Mouse (Mus musculus): ENCODE data around the gene Myo5a. TPM values are rescaled to one million over a fixed set of nuclear protein-coding genes. Genes with fewer than 3 reads are reported as not detected.
"Not testable (repeated sequence)": the region's sequence is repeated elsewhere in the genome, so short reads cannot be mapped to it uniquely, and the experiment has no call there.

Myo5a gene
- polyA plus RNA-seq, 1 experiment from 2014 or later, result 23.9 TPM

GRCm38 (mm10) chr9:75246080-75246930 is 175.5 kb downstream of the Myo5a start:
- no peaks in the 10 kb centered on the region for H3K36me3 ChIP-seq
- no peak overlapping the region for H3K4me3 ChIP-seq
- H3K4me1 ChIP-seq (replicated peaks), result peaks cover 6% of the 10 kb centered on the region; the same call in 1 of the 2 replicates
- DNase-seq (ENCODE audit: low spot score), result no peak
- no peaks in the 10 kb centered on the region for H3K27me3 ChIP-seq (ENCODE audit: insufficient read depth, poor library complexity, severe bottlenecking)
- H3K27ac ChIP-seq, result no peak overlapping the region
- H3K9me3 ChIP-seq, result no peaks in the 10 kb centered on the region
- 91% methylated on average over 13 of the region's 13 CpGs for WGBS

- Histone ChIP-seq H3K27ac (no peak overlapping the region), H3K36me3 (no peaks in the 10 kb centered on the region), H3K9me3 (no peaks in the 10 kb centered on the region), H3K4me3 (no peak overlapping the region), H3K27me3 (ENCODE audit: insufficient read depth, poor library complexity, severe bottlenecking) (no peaks in the 10 kb centered on the region), H3K4me1 (replicated peaks) (peaks cover 6% of the 10 kb centered on the region; the same call in 1 of the 2 replicates)
- WGBS, result 90% methylated on average over 6 of the region's 6 CpGs
- no peak for DNase-seq (ENCODE audit: low spot score)
Observed at GRCm38 (mm10) chr9:75247870-75248269, 177.1 kb downstream of the Myo5a start.

- DNase-seq (ENCODE audit: low spot score), result no peak
- H3K4me3 ChIP-seq, result no peak overlapping the region
- H3K9me3 ChIP-seq, result no peaks in the 10 kb centered on the region
- H3K27ac ChIP-seq, result no peak overlapping the region
- WGBS, result 88% methylated on average over 1 of the region's 1 CpGs
- peaks cover 6% of the 10 kb centered on the region; the same call in 1 of the 2 replicates for H3K4me1 ChIP-seq (replicated peaks)
- H3K36me3 ChIP-seq, result no peaks in the 10 kb centered on the region
- H3K27me3 ChIP-seq (ENCODE audit: insufficient read depth, poor library complexity, severe bottlenecking), result no peaks in the 10 kb centered on the region
Observed at GRCm38 (mm10) chr9:75248359-75248758, 177.5 kb downstream of the Myo5a start.

GRCm38 (mm10) chr9:75248874-75249273 is 178.1 kb downstream of the Myo5a start:
- no peaks in the 10 kb centered on the region for H3K27me3 ChIP-seq (ENCODE audit: insufficient read depth, poor library complexity, severe bottlenecking)
- no peak overlapping the region for H3K4me3 ChIP-seq
- no peak overlapping the region for H3K27ac ChIP-seq
- H3K4me1 ChIP-seq (replicated peaks), result peaks cover 8% of the 10 kb centered on the region
- no peaks in the 10 kb centered on the region for H3K9me3 ChIP-seq
- no peaks in the 10 kb centered on the region for H3K36me3 ChIP-seq
- no peak for DNase-seq (ENCODE audit: low spot score)

GRCm38 (mm10) chr9:75253158-75253557 is 182.3 kb downstream of the Myo5a start:
- not testable (repeated sequence) for H3K27ac ChIP-seq; DNase-seq (ENCODE audit: low spot score); H3K9me3 ChIP-seq; H3K27me3 ChIP-seq (ENCODE audit: insufficient read depth, poor library complexity, severe bottlenecking); H3K36me3 ChIP-seq; H3K4me3 ChIP-seq
- WGBS, result 77% methylated on average over 6 of the region's 6 CpGs
- H3K4me1 ChIP-seq (replicated peaks), result peaks cover 30% of the 10 kb centered on the region

- Histone ChIP-seq H3K27me3 (ENCODE audit: insufficient read depth, poor library complexity, severe bottlenecking) (no peaks in the 10 kb centered on the region), H3K4me3 (no peak overlapping the region), H3K27ac (peak overlapping the region; percentile 68), H3K4me1 (replicated peaks) (peaks cover 30% of the 10 kb centered on the region), H3K36me3 (no peaks in the 10 kb centered on the region), H3K9me3 (no peaks in the 10 kb centered on the region)
- no peak for DNase-seq (ENCODE audit: low spot score)
- 51% methylated on average over 3 of the region's 3 CpGs for whole genome bisulfite sequencing
Observed at GRCm38 (mm10) chr9:75253766-75254165, 183.0 kb downstream of the Myo5a start.

- 61% methylated on average over 13 of the region's 13 CpGs for WGBS
- no peaks in the 10 kb centered on the region for H3K36me3 ChIP-seq
- H3K4me3 ChIP-seq, result no peak overlapping the region
- H3K27ac ChIP-seq, result peak overlapping the region; percentile 68
- H3K4me1 ChIP-seq (replicated peaks), result peaks cover 30% of the 10 kb centered on the region
- no peaks in the 10 kb centered on the region for H3K27me3 ChIP-seq (ENCODE audit: insufficient read depth, poor library complexity, severe bottlenecking)
- H3K9me3 ChIP-seq, result no peaks in the 10 kb centered on the region
- no peak for DNase-seq (ENCODE audit: low spot score)
Observed at GRCm38 (mm10) chr9:75254196-75254955, 183.6 kb downstream of the Myo5a start.

- peak overlapping the region; percentile 40; the same call in 1 of the 2 replicates for H3K27ac ChIP-seq
- 89% methylated on average over 14 of the region's 14 CpGs for WGBS
Observed at GRCm38 (mm10) chr9:75255820-75256545, 185.2 kb downstream of the Myo5a start.

GRCm38 (mm10) chr9:75258792-75259191 is 188.0 kb downstream of the Myo5a start:
- no peaks in the 10 kb centered on the region for H3K27me3 ChIP-seq (ENCODE audit: insufficient read depth, poor library complexity, severe bottlenecking)
- no peak for DNase-seq (ENCODE audit: low spot score)
- H3K4me3 ChIP-seq, result no peak overlapping the region
- no peak overlapping the region for H3K27ac ChIP-seq
- no peaks in the 10 kb centered on the region for H3K9me3 ChIP-seq
- WGBS, result 69% methylated on average over 4 of the region's 4 CpGs
- no peaks in the 10 kb centered on the region for H3K36me3 ChIP-seq
- peaks cover 52% of the 10 kb centered on the region for H3K4me1 ChIP-seq (replicated peaks)

More at GRCm38 (mm10) chr9:75255820-75256545, 185.2 kb downstream of the Myo5a start:
- Histone ChIP-seq H3K4me1 (replicated peaks) (peaks cover 37% of the 10 kb centered on the region), H3K4me3 (no peak overlapping the region), H3K9me3 (no peaks in the 10 kb centered on the region), H3K27me3 (ENCODE audit: insufficient read depth, poor library complexity, severe bottlenecking) (no peaks in the 10 kb centered on the region), H3K36me3 (no peaks in the 10 kb centered on the region)
- DNase-seq (ENCODE audit: low spot score), result no peak

GRCm38 (mm10) chr9:75259656-75260055 is 188.8 kb downstream of the Myo5a start:
- WGBS, result 89% methylated on average over 4 of the region's 4 CpGs
- Histone ChIP-seq H3K4me3 (no peak overlapping the region), H3K9me3 (no peaks in the 10 kb centered on the region), H3K27me3 (ENCODE audit: insufficient read depth, poor library complexity, severe bottlenecking) (no peaks in the 10 kb centered on the region), H3K27ac (no peak overlapping the region), H3K36me3 (no peaks in the 10 kb centered on the region), H3K4me1 (replicated peaks) (peaks cover 50% of the 10 kb centered on the region)
- DNase-seq (ENCODE audit: low spot score), result no peak

- Histone ChIP-seq H3K36me3 (no peaks in the 10 kb centered on the region), H3K4me3 (peak overlapping the region; percentile 20; the same call in 1 of the 2 replicates), H3K4me1 (replicated peaks) (peaks cover 33% of the 10 kb centered on the region), H3K27me3 (ENCODE audit: insufficient read depth, poor library complexity, severe bottlenecking) (no peaks in the 10 kb centered on the region), H3K9me3 (no peaks in the 10 kb centered on the region), H3K27ac (peak overlapping the region; percentile 88)
- DNase-seq (ENCODE audit: low spot score), result peak; percentile 72
- 4% methylated on average over 8 of the region's 8 CpGs for WGBS
Observed at GRCm38 (mm10) chr9:75261332-75261872, 190.6 kb downstream of the Myo5a start.

- no peak for DNase-seq (ENCODE audit: low spot score)
- H3K9me3 ChIP-seq, result no peaks in the 10 kb centered on the region
- H3K36me3 ChIP-seq, result no peaks in the 10 kb centered on the region
- no peaks in the 10 kb centered on the region for H3K27me3 ChIP-seq (ENCODE audit: insufficient read depth, poor library complexity, severe bottlenecking)
- WGBS, result 74% methylated on average over 8 of the region's 8 CpGs
- peaks cover 33% of the 10 kb centered on the region for H3K4me1 ChIP-seq (replicated peaks)
- no peak overlapping the region for H3K4me3 ChIP-seq
- peak overlapping the region; percentile 88 for H3K27ac ChIP-seq
Observed at GRCm38 (mm10) chr9:75262235-75262826, 191.5 kb downstream of the Myo5a start.
